Mouse (Mus musculus) fibroblast of lung, adult 2 months (primary cell): Measurements from ENCODE around the gene Akap12.

Source experiments
- DNase-seq: peaks from one replicate; pipeline ENCODE4 v3.0.0-alpha.2; 2011; ENCODE audit warnings: low read depth

The Akap12 gene

GRCm38 (mm10) chr10:4357435-4357834 lies 91.3 kb downstream of the Akap12 start:
- DNase-seq, result no peak

- no peak for DNase-seq
Observed at GRCm38 (mm10) chr10:4364618-4365017, 98.4 kb downstream of the Akap12 start.

DNA sequence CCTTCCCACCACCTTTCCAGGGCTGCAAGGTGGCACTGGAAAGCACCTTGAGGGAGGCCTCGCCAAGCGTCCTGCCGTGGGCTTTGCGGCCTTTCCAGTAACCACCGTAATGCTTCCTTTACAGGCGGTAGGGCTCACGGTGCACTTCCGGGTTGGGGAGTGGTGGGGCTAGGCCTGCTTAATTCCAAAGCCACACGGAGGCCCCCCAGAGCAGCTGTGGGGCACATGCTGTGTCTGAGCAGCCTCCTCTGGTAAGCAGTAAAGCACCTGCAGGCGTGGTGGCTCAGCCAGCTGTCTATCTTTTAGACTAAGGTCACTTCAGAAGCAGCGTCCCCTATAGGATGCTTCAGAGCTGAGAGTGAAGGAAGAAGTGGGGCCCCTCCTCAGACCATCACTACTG lies 103.9 kb downstream of the Akap12 start:
- DNase-seq, result no peak

DNA sequence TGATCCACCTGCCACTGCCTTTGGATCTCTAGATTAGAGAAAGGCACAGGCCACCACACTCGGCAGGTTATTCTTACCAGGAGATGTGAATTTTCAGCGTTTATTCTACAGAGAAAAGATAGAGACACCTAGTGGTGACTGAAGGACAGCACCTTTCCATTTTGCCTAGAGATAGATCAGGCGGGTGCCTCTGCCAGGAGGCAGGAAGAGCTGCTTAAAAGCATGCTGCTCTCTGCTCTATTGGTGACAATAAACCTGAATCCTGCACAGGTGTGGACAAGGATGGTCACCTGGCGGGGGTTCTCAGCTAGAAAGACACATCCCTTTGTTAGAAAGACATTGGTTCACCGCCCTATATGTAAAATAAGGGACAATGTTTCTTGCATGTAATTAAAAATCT lies 105.8 kb downstream of the Akap12 start:
- no peak for DNase-seq

DNA sequence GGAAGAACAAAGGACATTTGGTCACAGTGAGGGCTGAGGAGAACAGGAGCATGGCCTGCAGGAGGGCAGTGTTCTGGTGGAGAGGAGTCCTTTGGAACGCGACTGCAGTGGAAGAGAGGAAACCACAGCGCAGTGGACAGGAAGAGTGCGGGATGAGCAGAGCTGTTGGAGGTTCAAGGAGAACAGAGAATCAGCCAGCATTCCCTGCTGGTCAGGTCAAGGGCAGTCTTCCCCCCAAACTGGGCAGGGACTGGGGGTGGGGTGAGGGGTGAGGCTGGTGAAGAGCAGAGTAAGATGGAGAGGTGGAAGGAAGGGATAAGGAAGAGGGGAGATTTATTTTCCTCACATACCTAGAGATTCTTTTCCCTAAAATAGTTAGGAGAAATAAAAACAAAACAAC lies 107.4 kb downstream of the Akap12 start:
- no peak for DNase-seq

DNA sequence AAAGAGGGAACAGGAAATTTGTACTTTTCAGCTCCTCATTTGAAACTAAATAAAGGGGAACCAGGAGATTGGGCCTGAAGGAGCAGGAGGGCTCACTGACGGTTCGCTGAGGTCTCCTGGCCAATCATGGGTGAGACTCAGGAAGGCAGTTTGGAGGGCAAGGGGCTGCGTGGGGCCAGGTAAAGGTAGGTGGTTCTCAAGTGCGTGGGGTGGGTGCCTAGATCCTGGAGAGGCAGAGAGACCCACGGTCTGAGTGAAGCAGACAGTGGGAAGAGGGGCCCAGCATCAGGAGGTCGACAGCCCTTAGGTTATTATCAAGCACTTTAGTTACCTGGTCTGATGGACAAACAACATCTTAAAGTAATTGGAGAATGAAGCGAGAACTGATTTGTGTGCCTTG lies 108.1 kb downstream of the Akap12 start:
- DNase-seq, result no peak

GRCm38 (mm10) chr10:4374734-4375133 lies 108.6 kb downstream of the Akap12 start:
- no peak for DNase-seq

- no peak for DNase-seq
Observed at GRCm38 (mm10) chr10:4375267-4375666, 109.1 kb downstream of the Akap12 start.

DNA sequence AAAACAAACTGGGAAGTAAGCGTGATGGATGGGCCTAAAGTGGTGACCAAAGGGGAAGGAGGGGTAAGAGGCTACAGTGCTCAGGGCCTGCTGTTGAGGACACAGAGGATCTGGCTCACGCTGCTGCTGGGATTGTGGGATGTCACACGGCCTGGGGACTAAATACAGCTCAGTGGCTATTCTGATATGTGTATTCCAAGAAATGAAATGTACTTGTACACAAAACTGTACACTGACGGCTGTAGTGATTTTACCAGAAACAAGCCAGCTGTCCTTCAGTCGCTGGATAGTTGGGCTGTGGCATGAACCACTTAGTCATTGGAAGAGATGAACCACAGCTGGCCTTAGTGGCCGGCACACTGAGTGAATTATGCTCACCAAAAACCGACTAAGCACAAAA lies 110.3 kb downstream of the Akap12 start:
- no peak for DNase-seq

DNA sequence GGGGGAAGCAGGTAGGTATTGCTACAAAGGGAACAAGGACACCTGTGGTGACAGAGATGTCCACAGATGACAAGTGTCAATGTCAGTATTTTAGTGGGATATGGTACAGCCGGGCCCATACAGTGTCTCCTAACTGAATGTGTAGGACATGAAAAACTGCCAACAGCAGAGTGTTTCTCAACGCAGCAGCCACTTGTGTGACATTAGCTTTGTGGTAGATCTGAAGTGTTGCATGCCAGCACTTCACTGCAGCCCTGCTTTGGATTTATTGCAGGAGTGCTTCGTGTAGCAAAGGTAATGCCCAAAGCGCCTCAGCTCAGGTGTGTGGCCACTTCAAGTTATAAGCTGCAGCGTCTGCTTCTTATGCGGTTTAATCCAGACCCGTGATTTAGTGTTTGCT lies 110.8 kb downstream of the Akap12 start:
- DNase-seq, result no peak

GRCm38 (mm10) chr10:4380748-4381147 lies 114.6 kb downstream of the Akap12 start:
- no peak for DNase-seq

GRCm38 (mm10) chr10:4384244-4384643 lies 118.1 kb downstream of the Akap12 start:
- DNase-seq, result no peak

GRCm38 (mm10) chr10:4386609-4387591 lies 120.7 kb downstream of the Akap12 start:
- DNase-seq, result peak; percentile 85

GRCm38 (mm10) chr10:4387701-4388383 lies 121.7 kb downstream of the Akap12 start, which contains the start of gene Zbtb2:
Gene Zbtb2, minus strand, starts transcription at chr10:4388108.
- DNase-seq, result no peak

DNA sequence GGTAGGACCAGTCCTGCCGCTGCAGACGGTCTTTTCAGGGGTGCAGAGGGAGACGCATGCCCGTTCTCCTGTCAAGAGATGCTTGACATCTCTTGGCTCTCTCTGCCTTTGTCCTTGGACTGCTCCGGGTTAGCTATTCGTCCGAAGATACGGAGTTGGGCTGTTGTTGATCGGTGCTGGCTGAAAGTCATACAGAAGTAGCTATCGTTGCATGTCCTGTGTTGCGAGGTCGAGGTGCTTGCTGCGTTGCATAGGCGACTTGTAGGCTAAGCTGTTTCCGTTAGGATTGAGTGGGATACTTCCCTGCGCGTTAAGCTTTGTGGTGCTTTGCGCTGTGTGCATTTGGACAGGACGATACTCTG lies 122.2 kb downstream of the Akap12 start:
- no peak for DNase-seq

DNA sequence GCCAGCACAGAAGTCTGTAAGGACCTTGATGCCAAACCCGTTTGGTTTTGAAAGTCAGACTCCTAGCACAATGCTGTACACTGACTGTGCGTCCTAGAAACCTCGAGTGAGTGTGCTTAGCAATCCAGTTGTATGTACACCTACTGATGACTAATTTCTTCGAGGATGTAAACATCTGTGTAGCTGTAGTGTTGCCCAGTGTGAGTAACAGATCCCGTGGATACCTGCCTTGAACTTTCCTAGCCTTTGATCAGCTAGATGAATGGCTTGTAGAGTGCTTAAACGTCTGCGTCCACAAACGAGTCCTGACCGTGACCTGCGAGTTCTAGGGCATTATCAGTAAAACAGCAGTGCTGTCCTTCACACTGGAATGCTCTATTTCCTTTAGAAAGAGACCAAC lies 122.9 kb downstream of the Akap12 start:
- no peak for DNase-seq

GRCm38 (mm10) chr10:4389461-4390112 lies 123.4 kb downstream of the Akap12 start:
- no peak for DNase-seq

- no peak for DNase-seq
Observed at GRCm38 (mm10) chr10:4390550-4390949, 124.4 kb downstream of the Akap12 start.

DNA sequence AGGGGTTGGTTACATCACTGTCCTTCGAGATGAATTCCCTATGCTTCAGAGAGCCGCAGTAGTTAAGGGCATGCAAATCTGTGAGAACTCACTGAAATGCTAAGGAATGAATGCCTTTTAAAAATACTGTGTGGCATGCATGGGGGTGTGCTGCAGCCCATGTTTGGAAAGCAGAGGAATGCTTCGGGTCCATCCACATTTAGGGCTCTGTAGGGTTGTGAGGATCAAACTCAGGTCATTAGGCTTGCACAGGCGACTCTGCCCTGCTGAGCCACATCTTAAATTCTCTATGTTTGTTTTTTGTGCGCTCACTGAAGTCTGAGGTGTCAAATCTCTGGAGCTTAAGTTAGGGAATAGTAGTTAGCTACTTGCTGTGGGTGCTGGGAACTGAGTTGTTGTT lies 124.9 kb downstream of the Akap12 start:
- no peak for DNase-seq

- DNase-seq, result no peak
Observed at GRCm38 (mm10) chr10:4391851-4392250, 125.7 kb downstream of the Akap12 start.

DNA sequence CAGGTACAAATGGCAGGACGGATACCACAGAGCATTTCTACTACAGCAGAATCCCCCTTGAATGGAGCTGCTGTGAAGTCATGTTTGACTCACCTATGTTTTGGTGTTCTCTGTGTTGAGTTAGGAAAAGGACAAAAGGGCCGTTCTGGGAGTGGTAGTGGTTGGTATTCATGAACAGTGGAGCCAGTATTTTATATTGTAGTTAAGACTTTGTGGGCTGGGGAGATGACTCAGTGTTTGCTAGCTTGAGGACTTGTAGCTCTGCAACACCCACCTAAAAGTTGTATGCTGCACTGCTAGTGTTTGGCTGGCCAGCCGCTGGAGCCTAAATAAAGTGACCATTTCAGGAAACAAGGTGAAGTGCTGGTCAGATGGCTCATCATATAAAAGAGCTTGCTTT lies 129.1 kb downstream of the Akap12 start:
- DNase-seq, result no peak

GRCm38 (mm10) chr10:4398058-4398457 lies 131.9 kb downstream of the Akap12 start:
- DNase-seq, result no peak
